Mouse (Mus musculus): ENCODE measurements around the gene Aff1. TPM values are rescaled to one million over a fixed set of nuclear protein-coding genes. Genes with fewer than 3 reads are reported as not detected.

The Aff1 gene
- polyA plus RNA-seq, 1 experiment from 2014 or later, result 9.1 TPM

DNA sequence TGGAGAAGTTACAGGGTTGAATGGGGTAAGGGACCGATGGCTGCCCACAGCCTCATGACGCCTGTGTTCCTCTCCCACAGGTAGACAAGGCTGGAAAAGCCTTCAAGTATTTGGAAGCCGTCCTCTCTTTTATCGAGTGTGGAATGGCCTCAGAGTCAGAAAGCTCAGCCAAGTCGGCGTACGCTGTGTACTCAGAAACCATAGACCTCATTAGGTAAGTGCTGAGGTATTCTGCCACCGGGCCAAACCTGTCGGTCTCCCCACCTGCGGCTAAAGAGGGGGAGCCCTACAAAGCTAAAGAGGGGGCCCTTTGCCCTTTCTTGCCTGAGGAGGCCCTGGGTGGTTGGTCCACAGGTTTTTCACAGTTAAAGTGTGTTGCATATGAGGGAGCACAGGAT lies 154.0 kb downstream of the Aff1 start:
- ATAC-seq (ENCODE audit: insufficient number of reproducible peaks, low FRiP score, low TSS enrichment, low read depth) (no peak), DNase-seq (ENCODE audit: low spot score) (no peak)
- Histone ChIP-seq H3K27ac (replicated peaks; ENCODE audit: low read depth, low read length) (no peak overlapping the region), H3K4me1 (ENCODE audit: control insufficient read depth, insufficient read depth, low read length) (peaks cover 11% of the 10 kb centered on the region), H3K9ac (ENCODE audit: low read length) (no peak overlapping the region), H3K4me3 (ENCODE audit: low read depth, low read length) (no peak overlapping the region), H3K9me3 (ENCODE audit: control insufficient read depth, low read length) (no peaks in the 10 kb centered on the region), H3K36me3 (ENCODE audit: control insufficient read depth, insufficient read depth, low read length) (peaks cover 6% of the 10 kb centered on the region), H3K27me3 (ENCODE audit: control insufficient read depth, insufficient read depth, low read length) (no peaks in the 10 kb centered on the region), H3K4me2 (ENCODE audit: low read depth, severe bottlenecking) (no peak overlapping the region)
- 90% methylated on average over 10 of the region's 10 CpGs for WGBS

DNA sequence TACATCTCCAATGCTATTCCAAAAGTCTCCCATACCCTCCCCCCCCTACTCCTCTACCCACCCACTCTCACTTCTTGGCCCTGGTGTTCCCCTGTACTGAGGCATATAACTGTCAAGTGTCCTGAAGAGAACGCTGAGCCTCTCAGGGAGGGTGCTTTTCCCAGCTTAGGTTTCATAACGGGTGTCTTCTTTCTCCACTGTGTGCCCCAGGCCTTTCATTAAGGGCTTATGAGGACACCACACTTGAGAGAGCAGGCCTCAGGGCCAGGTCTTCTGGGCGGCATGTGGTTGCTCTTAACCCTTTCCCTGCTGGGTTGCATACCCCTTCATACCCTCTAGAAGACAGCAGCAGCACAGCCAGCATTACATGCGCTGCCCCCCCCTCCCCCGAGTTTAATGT lies 154.4 kb downstream of the Aff1 start:
- H3K4me2 ChIP-seq (ENCODE audit: low read depth, severe bottlenecking), result no peak overlapping the region
- peaks cover 6% of the 10 kb centered on the region for H3K36me3 ChIP-seq (ENCODE audit: control insufficient read depth, insufficient read depth, low read length)
- H3K4me1 ChIP-seq (ENCODE audit: control insufficient read depth, insufficient read depth, low read length), result peaks cover 11% of the 10 kb centered on the region
- DNase-seq (ENCODE audit: low spot score) (no peak), ATAC-seq (ENCODE audit: insufficient number of reproducible peaks, low FRiP score, low TSS enrichment, low read depth) (no peak)
- H3K27ac ChIP-seq (replicated peaks; ENCODE audit: low read depth, low read length), result no peak overlapping the region
- H3K9me3 ChIP-seq (ENCODE audit: control insufficient read depth, low read length), result no peaks in the 10 kb centered on the region
- 42% methylated on average over 5 of the region's 5 CpGs for WGBS
- H3K27me3 ChIP-seq (ENCODE audit: control insufficient read depth, insufficient read depth, low read length), result no peaks in the 10 kb centered on the region
- no peak overlapping the region for H3K4me3 ChIP-seq (ENCODE audit: low read depth, low read length)
- no peak overlapping the region for H3K9ac ChIP-seq (ENCODE audit: low read length)

DNA sequence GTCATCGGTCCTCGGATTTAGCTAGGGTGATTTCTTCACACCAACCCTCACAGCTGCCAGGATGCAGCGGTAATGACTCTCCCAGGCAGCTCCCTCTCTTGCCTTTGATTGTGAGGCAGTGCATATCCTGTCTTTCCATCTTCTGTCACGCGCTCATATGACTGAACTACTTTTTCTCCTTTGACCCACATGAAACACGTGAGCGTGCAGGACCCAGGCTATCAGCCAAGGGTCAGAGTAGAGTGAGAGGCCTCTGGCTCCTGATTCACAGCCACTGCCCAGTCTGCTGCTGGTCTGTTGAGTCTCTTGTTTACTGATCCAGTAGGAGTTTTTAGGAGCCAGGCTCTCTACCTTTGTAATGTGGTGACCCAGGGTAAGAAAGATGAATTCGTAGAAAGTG lies 156.4 kb downstream of the Aff1 start:
- WGBS, result 90% methylated on average over 8 of the region's 8 CpGs
- Histone ChIP-seq H3K4me2 (ENCODE audit: low read depth, severe bottlenecking) (no peak overlapping the region), H3K36me3 (ENCODE audit: control insufficient read depth, insufficient read depth, low read length) (peaks cover 6% of the 10 kb centered on the region), H3K4me3 (ENCODE audit: low read depth, low read length) (no peak overlapping the region), H3K27ac (replicated peaks; ENCODE audit: low read depth, low read length) (no peak overlapping the region), H3K9me3 (ENCODE audit: control insufficient read depth, low read length) (no peaks in the 10 kb centered on the region), H3K9ac (ENCODE audit: low read length) (no peak overlapping the region), H3K4me1 (ENCODE audit: control insufficient read depth, insufficient read depth, low read length) (peaks cover 11% of the 10 kb centered on the region), H3K27me3 (ENCODE audit: control insufficient read depth, insufficient read depth, low read length) (no peaks in the 10 kb centered on the region)
- DNase-seq (ENCODE audit: low spot score) (no peak), ATAC-seq (ENCODE audit: insufficient number of reproducible peaks, low FRiP score, low TSS enrichment, low read depth) (no peak)

DNA sequence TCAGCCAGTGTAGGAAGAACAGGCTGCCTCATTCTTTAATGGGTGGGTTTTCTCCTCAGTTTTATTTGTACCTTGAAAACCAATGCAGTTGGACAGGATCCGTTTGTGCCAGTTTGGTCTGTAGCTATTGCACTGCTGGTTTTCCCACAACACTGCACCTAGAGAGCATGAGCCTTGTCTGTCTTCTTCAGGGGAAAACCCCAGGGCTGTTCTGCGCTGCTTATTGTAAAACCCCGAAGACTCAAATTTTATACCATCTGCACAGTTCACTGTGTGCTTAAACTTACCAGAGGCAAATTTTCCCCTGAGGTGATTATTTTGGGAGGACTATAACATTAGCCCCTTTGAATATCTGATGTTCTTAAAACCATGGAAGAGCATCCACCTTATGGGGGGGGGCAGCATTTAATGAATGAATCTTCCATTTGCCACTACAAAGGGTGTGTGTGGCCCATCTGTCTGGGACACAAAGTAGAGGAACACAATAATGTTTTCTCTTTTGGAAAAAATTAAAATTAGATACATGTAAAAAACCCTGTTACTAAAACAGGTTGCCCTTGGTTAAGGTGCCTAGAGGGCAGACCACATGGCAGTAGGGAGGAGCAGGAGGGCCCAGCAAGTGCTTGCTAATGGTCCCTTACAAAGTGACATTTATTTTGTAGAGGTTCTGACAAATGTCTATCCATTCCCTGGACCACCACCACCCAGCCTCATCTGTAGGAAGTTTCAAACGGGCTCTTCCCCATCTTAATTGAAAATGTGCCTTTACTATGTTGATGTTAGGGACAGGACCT lies 160.8 kb downstream of the Aff1 start:
- Histone ChIP-seq H3K27ac (replicated peaks; ENCODE audit: low read depth, low read length) (no peak overlapping the region), H3K4me2 (ENCODE audit: low read depth, severe bottlenecking) (no peak overlapping the region), H3K4me1 (ENCODE audit: control insufficient read depth, insufficient read depth, low read length) (no peaks in the 10 kb centered on the region; the same call in 1 of the 2 replicates), H3K9ac (ENCODE audit: low read length) (no peak overlapping the region), H3K27me3 (ENCODE audit: control insufficient read depth, insufficient read depth, low read length) (no peaks in the 10 kb centered on the region), H3K36me3 (ENCODE audit: control insufficient read depth, insufficient read depth, low read length) (peaks cover 4% of the 10 kb centered on the region), H3K9me3 (ENCODE audit: control insufficient read depth, low read length) (no peaks in the 10 kb centered on the region), H3K4me3 (ENCODE audit: low read depth, low read length) (no peak overlapping the region)
- no peak for ATAC-seq (ENCODE audit: insufficient number of reproducible peaks, low FRiP score, low TSS enrichment, low read depth)
- no peak for DNase-seq (ENCODE audit: low spot score)
- WGBS, result 78% methylated on average over 4 of the region's 4 CpGs

DNA sequence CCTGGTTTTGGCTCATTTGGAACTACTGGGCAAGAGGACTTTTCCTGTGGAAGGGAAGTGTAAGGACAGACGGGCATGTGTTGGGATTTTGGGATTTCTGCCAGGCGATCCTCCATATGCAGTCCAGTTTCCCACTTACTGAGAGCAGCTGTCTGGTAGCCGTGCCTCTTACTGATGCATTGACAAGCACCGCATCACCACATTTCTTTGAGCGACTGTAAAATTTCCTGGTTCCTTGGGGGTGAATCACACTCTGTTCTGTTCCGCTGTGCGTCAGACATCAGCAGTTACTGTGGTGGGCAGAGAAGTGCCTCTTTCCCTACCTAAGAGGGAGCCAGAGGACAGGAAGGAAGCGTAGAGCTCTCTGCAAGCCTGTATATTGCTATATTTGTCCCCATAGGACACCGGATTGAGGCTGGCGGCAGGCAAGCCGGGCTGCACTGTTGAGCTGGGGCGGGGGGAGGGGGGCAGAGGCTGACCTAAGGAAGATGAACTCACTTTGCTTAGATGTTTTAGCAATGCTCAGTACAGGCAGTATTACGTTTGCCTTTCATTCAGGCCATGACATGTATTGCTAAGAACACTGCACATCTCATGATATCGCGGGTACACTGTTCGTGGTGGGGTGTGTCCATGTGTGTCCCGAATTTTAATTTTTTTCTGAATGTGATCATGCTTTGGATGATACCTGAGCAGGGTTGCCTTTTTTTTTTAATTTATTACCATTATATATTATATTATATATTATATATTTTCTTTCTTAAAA lies 162.1 kb downstream of the Aff1 start:
- no peaks in the 10 kb centered on the region; the same call in 1 of the 2 replicates for H3K36me3 ChIP-seq (ENCODE audit: control insufficient read depth, insufficient read depth, low read length)
- H3K27ac ChIP-seq (replicated peaks; ENCODE audit: low read depth, low read length), result no peak overlapping the region
- no peak for ATAC-seq (ENCODE audit: insufficient number of reproducible peaks, low FRiP score, low TSS enrichment, low read depth)
- H3K9me3 ChIP-seq (ENCODE audit: control insufficient read depth, low read length), result no peaks in the 10 kb centered on the region
- H3K4me2 ChIP-seq (ENCODE audit: low read depth, severe bottlenecking), result no peak overlapping the region
- H3K27me3 ChIP-seq (ENCODE audit: control insufficient read depth, insufficient read depth, low read length), result no peaks in the 10 kb centered on the region
- WGBS, result 85% methylated on average over 17 of the region's 17 CpGs
- DNase-seq (ENCODE audit: low spot score), result no peak
- H3K4me3 ChIP-seq (ENCODE audit: low read depth, low read length), result no peak overlapping the region
- no peak overlapping the region for H3K9ac ChIP-seq (ENCODE audit: low read length)
- H3K4me1 ChIP-seq (ENCODE audit: control insufficient read depth, insufficient read depth, low read length), result no peaks in the 10 kb centered on the region; the same call in 1 of the 2 replicates

- no peaks in the 10 kb centered on the region for H3K9me3 ChIP-seq (ENCODE audit: control insufficient read depth, low read length)
- no peak overlapping the region for H3K27ac ChIP-seq (replicated peaks; ENCODE audit: low read depth, low read length)
- no peak overlapping the region for H3K4me3 ChIP-seq (ENCODE audit: low read depth, low read length)
- H3K4me1 ChIP-seq (ENCODE audit: control insufficient read depth, insufficient read depth, low read length), result no peaks in the 10 kb centered on the region; the same call in 1 of the 2 replicates
- no peak for ATAC-seq (ENCODE audit: insufficient number of reproducible peaks, low FRiP score, low TSS enrichment, low read depth)
- H3K27me3 ChIP-seq (ENCODE audit: control insufficient read depth, insufficient read depth, low read length), result no peaks in the 10 kb centered on the region
- no peaks in the 10 kb centered on the region; the same call in 1 of the 2 replicates for H3K36me3 ChIP-seq (ENCODE audit: control insufficient read depth, insufficient read depth, low read length)
- no peak for DNase-seq (ENCODE audit: low spot score)
- no peak overlapping the region for H3K9ac ChIP-seq (ENCODE audit: low read length)
- WGBS, result 90% methylated on average over 5 of the region's 5 CpGs
- no peak overlapping the region for H3K4me2 ChIP-seq (ENCODE audit: low read depth, severe bottlenecking)
Observed at GRCm38 (mm10) chr5:103854807-103855194, 162.6 kb downstream of the Aff1 start.

GRCm38 (mm10) chr5:103855483-103856211 lies 163.5 kb downstream of the Aff1 start:
- Histone ChIP-seq H3K27me3 (ENCODE audit: control insufficient read depth, insufficient read depth, low read length) (no peaks in the 10 kb centered on the region), H3K36me3 (ENCODE audit: control insufficient read depth, insufficient read depth, low read length) (no peaks in the 10 kb centered on the region; the same call in 1 of the 2 replicates), H3K9ac (ENCODE audit: low read length) (no peak overlapping the region), H3K4me2 (ENCODE audit: low read depth, severe bottlenecking) (no peak overlapping the region), H3K4me3 (ENCODE audit: low read depth, low read length) (no peak overlapping the region), H3K4me1 (ENCODE audit: control insufficient read depth, insufficient read depth, low read length) (no peaks in the 10 kb centered on the region), H3K27ac (replicated peaks; ENCODE audit: low read depth, low read length) (no peak overlapping the region), H3K9me3 (ENCODE audit: control insufficient read depth, low read length) (no peaks in the 10 kb centered on the region)
- ATAC-seq (ENCODE audit: insufficient number of reproducible peaks, low FRiP score, low TSS enrichment, low read depth) (peak; percentile 39; the same call in 1 of the 2 replicates), DNase-seq (ENCODE audit: low spot score) (no peak)
- WGBS, result 82% methylated on average over 14 of the region's 14 CpGs

DNA sequence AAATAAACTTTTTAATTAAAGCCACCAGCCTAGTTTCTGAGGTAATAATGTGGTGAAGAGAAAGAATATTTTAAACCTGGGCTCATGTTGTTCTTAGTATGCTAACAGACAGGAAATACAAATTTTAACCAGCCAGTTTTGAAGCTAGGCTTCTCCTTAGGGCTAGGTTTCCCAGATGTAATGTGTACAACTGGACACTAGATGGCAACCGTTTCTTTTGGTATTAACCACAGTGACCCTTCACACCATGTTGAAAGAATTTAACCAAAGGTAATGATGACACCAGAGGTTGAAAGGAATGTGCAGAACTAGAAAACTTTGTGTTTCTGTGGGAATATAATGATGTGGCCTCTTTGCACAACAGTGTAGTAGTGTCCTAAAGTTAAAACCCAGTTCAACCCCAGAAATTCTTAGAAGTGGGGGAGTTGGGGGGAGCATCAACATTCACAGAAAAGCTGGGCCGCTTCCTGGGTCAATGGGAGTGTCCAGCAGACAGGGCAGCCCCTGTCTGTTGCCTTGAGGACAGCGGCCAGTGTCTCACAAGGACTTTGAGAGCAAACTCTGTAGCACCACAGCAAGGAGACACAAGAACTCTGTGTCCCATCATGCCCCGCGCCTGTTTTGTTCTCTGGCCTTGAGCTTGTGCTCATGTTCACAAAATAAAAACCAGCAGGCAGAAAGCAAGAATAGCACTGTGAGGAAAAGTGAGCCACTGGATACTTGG lies 164.3 kb downstream of the Aff1 start:
- 66% methylated on average over 5 of the region's 5 CpGs for WGBS
- Histone ChIP-seq H3K36me3 (ENCODE audit: control insufficient read depth, insufficient read depth, low read length) (no peaks in the 10 kb centered on the region; the same call in 1 of the 2 replicates), H3K9me3 (ENCODE audit: control insufficient read depth, low read length) (no peaks in the 10 kb centered on the region), H3K4me3 (ENCODE audit: low read depth, low read length) (no peak overlapping the region), H3K4me2 (ENCODE audit: low read depth, severe bottlenecking) (no peak overlapping the region), H3K9ac (ENCODE audit: low read length) (no peak overlapping the region), H3K4me1 (ENCODE audit: control insufficient read depth, insufficient read depth, low read length) (no peaks in the 10 kb centered on the region), H3K27me3 (ENCODE audit: control insufficient read depth, insufficient read depth, low read length) (no peaks in the 10 kb centered on the region), H3K27ac (replicated peaks; ENCODE audit: low read depth, low read length) (no peak overlapping the region)
- DNase-seq (ENCODE audit: low spot score), result no peak
- ATAC-seq (ENCODE audit: insufficient number of reproducible peaks, low FRiP score, low TSS enrichment, low read depth), result 0 out of 2 replicates have a peak, but pooled peaks have one; percentile 67
